Mouse (Mus musculus) midbrain, embryonic 15.5 days (tissue): ENCODE measurements around the gene Bloc1s1. TPM values are rescaled to one million over a fixed set of nuclear protein-coding genes. Genes with fewer than 3 reads are reported as not detected.

Source experiments
- ATAC-seq: fragments of 200-750 bp; cut with Nextera tagmentation; replicated peaks from 2 replicates; pipeline ENCODE4 v1.8.0; 2017; ENCODE audit warnings: moderate TSS enrichment
- H3K27ac ChIP-seq: fragments of 300-500 bp; sonication (generic); 2 replicates; pipeline ENCODE4 v1.5.1; 2015; ENCODE audit warnings: mild to moderate bottlenecking, inconsistent platforms
- H3K27me3 ChIP-seq: fragments of 300-500 bp; sonication (generic); replicated peaks from 2 replicates; pipeline ENCODE4 v1.6.1; 2015; ENCODE audit warnings: inconsistent platforms
- H3K36me3 ChIP-seq: fragments of 300-500 bp; sonication (generic); replicated peaks from 2 replicates; pipeline ENCODE4 v1.6.1; 2015; ENCODE audit warnings: inconsistent platforms
- H3K4me1 ChIP-seq: fragments of 300-500 bp; sonication (generic); 2 replicates; pipeline ENCODE4 v1.6.1; 2015; ENCODE audit warnings: inconsistent platforms
- H3K4me2 ChIP-seq: fragments of 300-500 bp; sonication (generic); 2 replicates; pipeline ENCODE4 v1.6.1; 2015; ENCODE audit warnings: inconsistent platforms, mild to moderate bottlenecking, moderate library complexity
- H3K4me3 ChIP-seq: fragments of 300-500 bp; sonication (generic); 2 replicates; pipeline ENCODE4 v1.5.1; 2015; ENCODE audit warnings: mild to moderate bottlenecking, inconsistent platforms
- H3K9ac ChIP-seq: fragments of 300-500 bp; sonication (generic); 2 replicates; pipeline ENCODE4 v1.6.1; 2015; ENCODE audit warnings: mild to moderate bottlenecking, inconsistent platforms
- H3K9me3 ChIP-seq: fragments of 300-500 bp; sonication (generic); 2 replicates; pipeline ENCODE4 v1.6.1; 2016; ENCODE audit warnings: inconsistent platforms
- WGBS: fragments of 180-500 bp; shearing (Covaris S2); methylation state at CpG from one replicate; pipeline ENCODE4 v1.1.7; 2015; ENCODE audit warnings: mixed read lengths; 5-methylcytosine and 5-hydroxymethylcytosine counted together
- polyA plus RNA-seq: library from polyadenylated mRNA; unstranded; fragments of >200 nt; fragmentation: Nextera tagmentation; extraction: Ambion mirVana; gene quantifications from 2 replicates; pipeline ENCODE4 v1.2.1, GENCODE M21; 2015

Gene Bloc1s1
- polyA plus RNA-seq, 1 experiment from 2014 or later = 259 TPM

- H3K36me3 ChIP-seq = no peaks in the 10 kb centered on the region
- H3K9ac ChIP-seq = no peak overlapping the region
- no peak overlapping the region for H3K4me3 ChIP-seq
- H3K4me1 ChIP-seq = peaks cover 23% of the 10 kb centered on the region
- H3K27me3 ChIP-seq = no peaks in the 10 kb centered on the region
- H3K27ac ChIP-seq = no peak overlapping the region
- no peak overlapping the region for H3K4me2 ChIP-seq
- no peaks in the 10 kb centered on the region for H3K9me3 ChIP-seq
- peak; percentile 32; the same call in 1 of the 2 replicates for ATAC-seq
- WGBS = 7% methylated on average over 5 of the region's 5 CpGs
These were observed 10.6 kb downstream of the Bloc1s1 start for GRCm38 (mm10) chr10:128913219-128913618.

GRCm38 (mm10) chr10:128912791-128913190 is 11.0 kb downstream of the Bloc1s1 start:
- Histone ChIP-seq H3K27ac (no peak overlapping the region), H3K4me1 (peaks cover 23% of the 10 kb centered on the region), H3K36me3 (no peaks in the 10 kb centered on the region), H3K9me3 (no peaks in the 10 kb centered on the region), H3K4me3 (no peak overlapping the region), H3K9ac (no peak overlapping the region), H3K27me3 (no peaks in the 10 kb centered on the region), H3K4me2 (no peak overlapping the region)
- no peak for ATAC-seq
- 86% methylated on average over 4 of the region's 4 CpGs for WGBS

GRCm38 (mm10) chr10:128912268-128912667 is 11.6 kb downstream of the Bloc1s1 start:
- WGBS = 82% methylated on average over 4 of the region's 4 CpGs
- no peak for ATAC-seq

DNA sequence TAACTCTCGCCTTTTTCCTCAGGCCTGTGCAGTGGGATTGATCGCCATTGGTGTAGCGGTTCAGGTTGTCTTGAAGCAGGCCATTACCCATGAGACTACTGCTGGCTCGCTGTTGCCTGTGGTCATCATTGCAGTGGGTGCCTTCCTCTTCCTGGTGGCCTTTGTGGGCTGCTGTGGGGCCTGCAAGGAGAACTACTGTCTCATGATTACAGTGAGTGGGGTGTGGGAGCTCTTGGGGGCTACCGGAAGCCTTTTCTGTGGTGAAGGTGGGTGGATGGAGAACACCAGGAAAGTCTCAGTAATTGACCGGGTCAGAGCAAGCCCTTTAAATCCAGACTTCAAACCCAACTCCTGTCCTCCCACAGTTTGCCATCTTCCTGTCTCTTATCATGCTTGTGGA is 12.4 kb downstream of the Bloc1s1 start:
- Histone ChIP-seq H3K9ac (no peak overlapping the region), H3K36me3 (no peaks in the 10 kb centered on the region), H3K27me3 (no peaks in the 10 kb centered on the region), H3K9me3 (no peaks in the 10 kb centered on the region), H3K4me3 (no peak overlapping the region), H3K4me2 (peak overlapping the region; percentile 80; the same call in 1 of the 2 replicates), H3K4me1 (peaks cover 23% of the 10 kb centered on the region), H3K27ac (no peak overlapping the region)
- ATAC-seq = no peak
- WGBS = 93% methylated on average over 6 of the region's 6 CpGs

More at GRCm38 (mm10) chr10:128912268-128912667, 11.6 kb downstream of the Bloc1s1 start:
- H3K27me3 ChIP-seq = no peaks in the 10 kb centered on the region
- no peaks in the 10 kb centered on the region for H3K36me3 ChIP-seq
- H3K4me3 ChIP-seq = no peak overlapping the region
- no peaks in the 10 kb centered on the region for H3K9me3 ChIP-seq
- peaks cover 23% of the 10 kb centered on the region for H3K4me1 ChIP-seq
- H3K9ac ChIP-seq = no peak overlapping the region
- H3K27ac ChIP-seq = no peak overlapping the region
- no peak overlapping the region for H3K4me2 ChIP-seq

- Histone ChIP-seq H3K4me1 (peaks cover 23% of the 10 kb centered on the region), H3K4me3 (peak overlapping the region; percentile 77), H3K9me3 (no peaks in the 10 kb centered on the region), H3K9ac (peak overlapping the region; percentile 72), H3K4me2 (peak overlapping the region; percentile 80), H3K27me3 (no peaks in the 10 kb centered on the region), H3K36me3 (no peaks in the 10 kb centered on the region), H3K27ac (peak overlapping the region; percentile 39; the same call in 1 of the 2 replicates)
- WGBS = 2% methylated on average over 66 of the region's 66 CpGs
- ATAC-seq = peak; percentile 46
These were observed 13.6 kb downstream of the Bloc1s1 start for GRCm38 (mm10) chr10:128910066-128910841.

- WGBS = 2% methylated on average over 38 of the region's 41 CpGs
- Histone ChIP-seq H3K27ac (peak overlapping the region; percentile 39; the same call in 1 of the 2 replicates), H3K4me1 (peaks cover 23% of the 10 kb centered on the region), H3K9me3 (no peaks in the 10 kb centered on the region), H3K4me2 (peak overlapping the region; percentile 80), H3K9ac (peak overlapping the region; percentile 72), H3K27me3 (no peaks in the 10 kb centered on the region; the same call in 1 of the 2 replicates), H3K4me3 (peak overlapping the region; percentile 77), H3K36me3 (no peaks in the 10 kb centered on the region)
- ATAC-seq = peak; percentile 67
These were observed 14.2 kb downstream of the Bloc1s1 start for GRCm38 (mm10) chr10:128909567-128910028.

DNA sequence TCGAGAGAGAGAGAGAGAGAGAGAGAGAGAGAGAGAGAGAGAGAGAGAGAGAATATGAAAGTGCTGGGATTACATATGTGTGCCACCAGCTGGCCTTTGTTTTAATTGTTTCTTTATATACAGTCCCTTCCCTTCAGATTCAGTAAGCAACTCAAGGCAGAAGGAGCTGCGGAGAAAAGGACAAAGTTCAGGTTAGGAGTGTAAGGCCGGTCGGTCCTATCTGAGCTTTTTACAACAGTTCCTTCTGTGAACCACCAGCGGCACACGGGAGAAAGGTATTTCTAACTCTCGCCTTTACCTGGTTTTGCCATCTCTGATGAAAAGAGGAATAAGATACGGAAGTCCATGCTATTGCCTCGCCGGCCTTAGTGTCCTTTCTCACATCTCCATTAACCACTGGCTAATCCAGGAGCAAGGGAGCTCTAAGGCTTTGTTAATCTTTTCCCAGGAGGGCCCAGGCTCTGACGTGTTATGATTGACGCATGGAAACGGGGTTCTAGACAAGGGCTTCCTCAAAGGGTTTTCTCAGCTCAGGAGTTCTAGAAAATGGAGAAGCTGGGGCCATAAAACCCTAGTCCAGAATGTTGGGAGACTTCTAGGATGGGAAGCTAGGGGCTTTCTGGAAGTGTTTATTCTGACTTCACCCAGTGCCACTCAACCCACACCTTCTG is 14.9 kb downstream of the Bloc1s1 start:
- no peak for ATAC-seq
- no peaks in the 10 kb centered on the region for H3K36me3 ChIP-seq
- H3K4me2 ChIP-seq = peak overlapping the region; percentile 80
- H3K4me3 ChIP-seq = peak overlapping the region; percentile 77
- 0 out of 2 replicates have a peak overlapping the region, but pooled peaks have one; percentile 27 for H3K27ac ChIP-seq
- H3K9me3 ChIP-seq = no peaks in the 10 kb centered on the region
- 49% methylated on average over 13 of the region's 13 CpGs for WGBS
- no peaks in the 10 kb centered on the region; the same call in 1 of the 2 replicates for H3K27me3 ChIP-seq
- H3K4me1 ChIP-seq = peaks cover 23% of the 10 kb centered on the region
- peak overlapping the region; percentile 72; the same call in 1 of the 2 replicates for H3K9ac ChIP-seq

DNA sequence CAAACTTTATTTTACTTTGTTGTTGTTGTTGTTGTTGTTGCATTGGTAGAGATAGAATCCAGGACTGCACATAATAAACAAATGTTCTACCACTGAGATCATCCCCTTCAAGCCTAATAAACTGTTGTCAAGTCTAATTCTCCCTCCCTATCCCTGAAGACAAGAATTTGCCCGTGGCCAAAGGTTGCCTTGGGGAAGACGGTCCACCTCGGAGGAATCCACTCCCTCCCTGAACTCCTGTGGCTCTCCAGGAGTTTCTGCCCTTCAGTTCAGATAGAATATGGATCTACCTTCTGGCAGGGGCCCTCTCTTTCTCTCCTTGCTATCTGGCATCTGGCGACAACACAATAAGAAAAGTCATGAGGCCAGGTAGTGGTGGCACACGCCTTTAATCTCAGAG is 19.0 kb downstream of the Bloc1s1 start:
- no peak for ATAC-seq
- Histone ChIP-seq H3K27me3 (no peaks in the 10 kb centered on the region; the same call in 1 of the 2 replicates), H3K9me3 (no peaks in the 10 kb centered on the region), H3K36me3 (no peaks in the 10 kb centered on the region), H3K4me2 (no peak overlapping the region), H3K4me3 (no peak overlapping the region), H3K27ac (no peak overlapping the region), H3K9ac (no peak overlapping the region), H3K4me1 (peaks cover 9% of the 10 kb centered on the region)
- WGBS = 72% methylated on average over 5 of the region's 5 CpGs

DNA sequence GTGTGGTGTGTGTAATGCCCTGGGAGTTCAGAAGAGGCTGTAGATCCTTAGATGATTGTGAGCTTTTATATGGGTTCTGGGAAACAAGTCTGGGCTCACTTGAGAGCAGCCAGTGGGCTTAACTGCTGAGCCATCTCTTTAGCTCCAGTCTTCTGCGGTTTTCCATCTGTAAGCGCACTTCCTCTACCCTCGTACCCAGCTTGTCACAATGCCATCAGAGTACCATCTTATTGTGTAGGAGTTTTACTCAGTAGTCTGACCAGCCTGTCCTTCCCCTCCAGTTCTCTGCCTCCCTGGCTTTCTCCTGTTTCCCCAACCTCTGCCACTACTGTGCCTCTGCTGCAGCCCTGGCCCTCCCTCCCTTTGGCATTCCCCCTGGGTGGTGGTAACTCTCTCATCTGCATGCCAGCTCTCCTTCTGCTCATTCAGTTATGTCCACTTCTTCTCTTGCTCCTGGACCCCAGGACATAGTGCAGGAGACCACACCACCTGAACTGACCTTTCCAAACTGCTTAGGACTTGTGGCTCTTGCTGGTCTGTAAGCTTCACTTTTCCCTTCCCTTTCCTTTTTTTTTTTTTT is 21.3 kb downstream of the Bloc1s1 start:
- WGBS = 71% methylated on average over 3 of the region's 3 CpGs
- no peak for ATAC-seq

DNA sequence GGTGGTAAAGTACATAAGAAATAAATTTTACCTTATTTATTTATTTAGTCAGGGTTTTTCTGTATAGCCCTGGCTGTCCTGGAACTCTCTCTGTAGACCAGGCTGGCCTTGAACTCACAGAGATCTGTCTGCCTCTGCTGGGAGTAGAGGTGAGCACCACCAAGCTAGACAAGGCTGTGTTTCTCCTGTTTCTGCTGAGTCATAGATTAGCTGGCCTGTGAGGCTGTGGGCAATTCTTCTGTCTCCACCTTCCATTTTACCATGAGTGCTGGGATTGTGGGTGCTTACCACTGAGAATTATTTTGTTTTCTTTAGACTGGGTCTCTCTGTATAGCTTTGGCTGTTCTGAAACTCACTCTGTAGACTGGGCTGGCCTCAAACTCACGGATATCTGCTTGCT is 22.4 kb downstream of the Bloc1s1 start:
- no peaks in the 10 kb centered on the region; the same call in 1 of the 2 replicates for H3K4me1 ChIP-seq
- WGBS = 72% methylated on average over 1 of the region's 1 CpGs
- no peak overlapping the region for H3K4me3 ChIP-seq
- H3K9me3 ChIP-seq = no peaks in the 10 kb centered on the region
- peaks cover 7% of the 10 kb centered on the region for H3K27me3 ChIP-seq
- no peaks in the 10 kb centered on the region for H3K36me3 ChIP-seq
- H3K4me2 ChIP-seq = no peak overlapping the region
- no peak overlapping the region for H3K9ac ChIP-seq
- no peak overlapping the region for H3K27ac ChIP-seq
- ATAC-seq = no peak

More for the DNA sequence above, 21.3 kb downstream of the Bloc1s1 start:
- Histone ChIP-seq H3K4me3 (no peak overlapping the region), H3K4me2 (no peak overlapping the region), H3K27me3 (no peaks in the 10 kb centered on the region; the same call in 1 of the 2 replicates), H3K27ac (no peak overlapping the region), H3K9ac (no peak overlapping the region), H3K36me3 (no peaks in the 10 kb centered on the region), H3K4me1 (no peaks in the 10 kb centered on the region), H3K9me3 (no peaks in the 10 kb centered on the region)

DNA sequence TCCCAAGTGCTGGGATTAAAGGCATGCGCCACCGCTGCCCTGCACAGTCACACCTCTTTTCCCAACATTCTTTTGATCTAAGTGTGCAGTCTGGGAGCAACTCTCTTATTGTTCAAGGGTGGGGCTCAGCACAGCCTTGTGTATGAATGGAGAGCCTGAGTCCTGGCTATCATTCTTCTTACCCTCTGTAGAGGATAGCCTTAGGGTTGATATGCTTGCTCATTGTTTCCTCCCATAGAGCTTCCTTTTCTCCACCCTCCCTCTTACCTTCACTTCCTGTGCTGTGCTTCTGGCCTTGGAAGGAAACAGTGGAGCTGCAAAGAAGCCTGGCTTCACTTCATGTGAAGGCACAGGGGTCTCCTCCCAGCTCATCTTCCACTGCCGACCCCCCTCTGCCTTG is 23.1 kb downstream of the Bloc1s1 start, which contains the start of gene Cd63:
Gene Cd63 (plus strand): TSS at position 292 of the 400 bp plus-strand sequence.
- H3K4me2 ChIP-seq = no peak within 1 kb of the TSS
- H3K27me3 ChIP-seq = peaks cover 15% of the 10 kb centered on the region
- no peak within 1 kb of the TSS for H3K9ac ChIP-seq
- peaks cover 7% of the 10 kb centered on the region for H3K4me1 ChIP-seq
- no peaks in the 10 kb centered on the region for H3K9me3 ChIP-seq
- no peak within 1 kb of the TSS for H3K4me3 ChIP-seq
- ATAC-seq = no peak
- H3K27ac ChIP-seq = no peak within 1 kb of the TSS
- no peaks in the 10 kb centered on the region for H3K36me3 ChIP-seq
- 83% methylated on average over 3 of the region's 3 CpGs for WGBS
